Mouse (Mus musculus) mesoderm, embryonic 11.5 days (tissue): ENCODE results near the gene Prl3b1.

ENCODE experiments used
- DNase-seq: peaks from one replicate; pipeline ENCODE4 v3.0.0-alpha.2; 2012; ENCODE audit warnings: low read depth, low spot score

Gene Prl3b1

GRCm38 (mm10) chr13:27241547-27241946 is at the start of gene Prl3b1:
Gene Prl3b1, plus strand, starts transcription at chr13:27241847.
- DNase-seq = no peak

GRCm38 (mm10) chr13:27196359-27196758 is 45.3 kb upstream of the Prl3b1 start, which contains the start of gene Prl3c1:
Gene Prl3c1, plus strand, starts transcription at chr13:27196659.
- no peak for DNase-seq

GRCm38 (mm10) chr13:27259136-27259535 is 17.5 kb downstream of the Prl3b1 start, which contains the start of gene Prl3a1:
Gene Prl3a1, plus strand, starts transcription at chr13:27259436.
- DNase-seq = no peak
